Mouse (Mus musculus): Measurements from ENCODE around the gene Eefsec.

DNA sequence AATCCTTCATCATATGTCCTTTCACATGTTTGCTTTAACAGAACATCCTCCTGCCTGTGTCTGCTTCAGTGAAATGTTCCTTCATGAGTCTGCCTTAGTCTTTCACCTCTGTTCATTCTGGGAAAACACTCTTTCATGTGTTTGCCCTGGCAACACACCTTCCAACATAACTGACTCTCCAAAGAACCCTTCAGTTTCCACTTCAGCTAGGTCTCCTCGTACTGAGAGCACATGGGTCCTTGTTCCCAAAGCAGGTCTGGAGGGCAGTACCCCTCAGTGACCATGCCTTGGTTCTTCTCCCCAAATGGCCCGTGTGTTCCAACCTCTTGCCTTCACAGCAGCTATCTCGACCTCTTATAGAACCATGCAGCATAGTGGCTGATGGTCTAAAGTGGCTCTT lies 179.3 kb downstream of the Eefsec start:
- TF ChIP-seq CTCF (IDR thresholded peaks at IDR 0.05; ENCODE audit: low read depth) = no peak
- TF ChIP-seq EP300 (IDR thresholded peaks at IDR 0.05; ENCODE audit: low read depth) = no peak
